Comparison of ENCODE assay signal across 8 mouse cellular contexts in genomic region chr12:112675245-112676035, GRCm38 (mm10). TPM values are rescaled to one million over a fixed set of nuclear protein-coding genes. Genes with fewer than 3 reads are reported as not detected.
DNase-seq lines count a peak whose midpoint lies in the region; ATAC-seq lines count a peak whose summit lies in the region.

No protein-coding gene starts in this region.

- H3K36me3 ChIP-seq in hindbrain, embryonic 13.5 days = peaks cover 10% of the 10 kb centered on the region
- no peaks in the 10 kb centered on the region; the same call in 1 of the 2 replicates for H3K36me3 ChIP-seq in macrophage (ENCODE audit: inconsistent target)

- no peaks in the 10 kb centered on the region for H3K9me3 ChIP-seq in hindbrain, embryonic 13.5 days

- peak overlapping the region; percentile 100; the same call in 1 of the 2 replicates for H3K9ac ChIP-seq in hindbrain, embryonic 13.5 days

- peak overlapping the region; percentile 93 for H3K4me2 ChIP-seq in hindbrain, embryonic 13.5 days

- H3K27me3 ChIP-seq in hindbrain, embryonic 13.5 days = peaks cover 35% of the 10 kb centered on the region

- peaks cover 81% of the 10 kb centered on the region for H3K4me1 ChIP-seq in hindbrain, embryonic 13.5 days (replicated peaks)

- H3K4me3 ChIP-seq in hindbrain, embryonic 13.5 days = peak overlapping the region; percentile 97
- peak overlapping the region; percentile 48 for H3K4me3 ChIP-seq in macrophage (ENCODE audit: inconsistent target)

- DNase-seq in R1 (ENCODE audit: low read depth, low spot score) = peak; percentile 96
- peak; percentile 84 for DNase-seq in cerebellum, adult 9-11 months
- DNase-seq in frontal cortex, postnatal 14 days (ENCODE audit: low spot score in 2 of 2) = peak; percentile 67 to 71
- peak; percentile 71 for DNase-seq in left cerebral cortex, adult 11 months (ENCODE audit: low spot score)
- peak; percentile 78 to 86 for DNase-seq in right cerebral cortex, adult 2 months (ENCODE audit: low spot score in 2 of 2)
- DNase-seq in urinary bladder, postnatal 36 days (ENCODE audit: low spot score in 2 of 2) = peak; percentile 76 to 80

- ATAC-seq in hindbrain, embryonic 13.5 days (ENCODE audit: low FRiP score) = peak; percentile 45

- peaks cover 31% of the 10 kb centered on the region for H3K79me2 ChIP-seq in macrophage (ENCODE audit: inconsistent target)

- 15% methylated on average over 18 of the region's 18 CpGs for WGBS in hindbrain, embryonic 13.5 days
- 25% methylated on average over 17 of the region's 18 CpGs for WGBS in macrophage (ENCODE audit: missing documents)

- H3K27ac ChIP-seq in hindbrain, embryonic 13.5 days = peak overlapping the region; percentile 96
- H3K27ac ChIP-seq in macrophage = peak overlapping the region; percentile 87

RNA-seq across cellular contexts. Expression of gene Akt1, which starts 0.8 kb away (rescaled TPM):
- polyA plus RNA-seq in hindbrain, embryonic 13.5 days (2015; fragmentation: Nextera tagmentation; extraction: Ambion mirVana) = 60.8 and 64.5 TPM in 2 replicates
- 100 to 1,000 TPM in 20 of 26 experiments, 10 to 100 TPM in 6; 46.0 to 331 (median 122) TPM for total RNA-seq in macrophage (2018; cell fraction: chromatin; rRNA removed)
- total RNA-seq in macrophage (2018; cell fraction: cytosol; rRNA removed) = 100 to 1,000 TPM in 25 of 26 experiments, 10 to 100 TPM in 1; 98.0 to 240 (median 160) TPM
- total RNA-seq in macrophage (2018; cell fraction: nucleus; rRNA removed) = 100 to 1,000 TPM in 16 of 26 experiments, 10 to 100 TPM in 10; 69.7 to 196 (median 103) TPM
- polyA plus RNA-seq in macrophage (2018) = 174 to 203 TPM (median 184 TPM) in 3 replicates

RNA-seq across cellular contexts. Expression of gene Zbtb42, which starts 3.2 kb away (rescaled TPM):
- polyA plus RNA-seq in hindbrain, embryonic 13.5 days (2015; fragmentation: Nextera tagmentation; extraction: Ambion mirVana) = 3.6 and 4.6 TPM in 2 replicates
- 1 to 10 TPM in 19 of 26 experiments, under 1 TPM in 6, not detected in 1; 0.33 to 9.8 (median 1.9) TPM for total RNA-seq in macrophage (2018; cell fraction: chromatin; rRNA removed)
- 10 to 100 TPM in 1 of 26 experiments, 1 to 10 TPM in 25; 1.1 to 13.8 (median 3.6) TPM for total RNA-seq in macrophage (2018; cell fraction: cytosol; rRNA removed)
- total RNA-seq in macrophage (2018; cell fraction: nucleus; rRNA removed) = 10 to 100 TPM in 2 of 26 experiments, 1 to 10 TPM in 24; 1.0 to 13.1 (median 3.1) TPM
- polyA plus RNA-seq in macrophage (2018) = 3.2 to 4.7 TPM (median 3.5 TPM) in 3 replicates

RNA-seq across cellular contexts. Expression of gene Siva1, which starts 31.0 kb away (rescaled TPM):
- polyA plus RNA-seq in hindbrain, embryonic 13.5 days (2015; fragmentation: Nextera tagmentation; extraction: Ambion mirVana) = 62.6 and 63.8 TPM in 2 replicates
- total RNA-seq in macrophage (2018; cell fraction: chromatin; rRNA removed) = 10 to 100 TPM in 9 of 26 experiments, 1 to 10 TPM in 16, not detected in 1; 1.1 to 26.5 (median 6.5) TPM
- total RNA-seq in macrophage (2018; cell fraction: cytosol; rRNA removed) = 10 to 100 TPM; 12.1 to 26.8 (median 20.1) TPM
- total RNA-seq in macrophage (2018; cell fraction: nucleus; rRNA removed) = 10 to 100 TPM in 11 of 26 experiments, 1 to 10 TPM in 15; 2.3 to 45.8 (median 8.3) TPM
- polyA plus RNA-seq in macrophage (2018) = 5.6 to 43.8 TPM (median 19.5 TPM) in 3 replicates

RNA-seq across cellular contexts. Expression of gene Cep170b, which starts 44.8 kb away (rescaled TPM):
- 24.2 and 24.9 TPM in 2 replicates for polyA plus RNA-seq in hindbrain, embryonic 13.5 days (2015; fragmentation: Nextera tagmentation; extraction: Ambion mirVana)
- 10 to 100 TPM in 11 of 26 experiments, 1 to 10 TPM in 15; 1.3 to 34.8 (median 7.2) TPM for total RNA-seq in macrophage (2018; cell fraction: chromatin; rRNA removed)
- 10 to 100 TPM in 1 of 26 experiments, 1 to 10 TPM in 25; 2.0 to 10.2 (median 6.0) TPM for total RNA-seq in macrophage (2018; cell fraction: cytosol; rRNA removed)
- 10 to 100 TPM in 6 of 26 experiments, 1 to 10 TPM in 20; 2.8 to 17.8 (median 7.1) TPM for total RNA-seq in macrophage (2018; cell fraction: nucleus; rRNA removed)
- polyA plus RNA-seq in macrophage (2018) = 3.1 to 9.1 TPM (median 4.7 TPM) in 3 replicates

RNA-seq across cellular contexts. Expression of gene Adssl1, which starts 55.6 kb away (rescaled TPM):
- polyA plus RNA-seq in hindbrain, embryonic 13.5 days (2015; fragmentation: Nextera tagmentation; extraction: Ambion mirVana) = 3.1 and 3.2 TPM in 2 replicates
- total RNA-seq in macrophage (2018; cell fraction: chromatin; rRNA removed) = 10 to 100 TPM in 13 of 26 experiments, 1 to 10 TPM in 13; 2.6 to 59.5 (median 10.7) TPM
- total RNA-seq in macrophage (2018; cell fraction: cytosol; rRNA removed) = 10 to 100 TPM in 25 of 26 experiments, 1 to 10 TPM in 1; 9.8 to 60.0 (median 28.1) TPM
- total RNA-seq in macrophage (2018; cell fraction: nucleus; rRNA removed) = 10 to 100 TPM in 14 of 26 experiments, 1 to 10 TPM in 12; 5.0 to 69.9 (median 11.8) TPM
- polyA plus RNA-seq in macrophage (2018) = 33.0 to 157 TPM (median 71.6 TPM) in 3 replicates

Comparison
In these comparisons a context has a peak if more than half of its experiments do, and no peak if none do; other contexts are left out.
1. Peak in every context shown above with its lines: DNase-seq, ATAC-seq, H3K4me3 ChIP-seq and H3K27ac ChIP-seq.